Mouse (Mus musculus): ENCODE data around the gene Gap43.

DNA sequence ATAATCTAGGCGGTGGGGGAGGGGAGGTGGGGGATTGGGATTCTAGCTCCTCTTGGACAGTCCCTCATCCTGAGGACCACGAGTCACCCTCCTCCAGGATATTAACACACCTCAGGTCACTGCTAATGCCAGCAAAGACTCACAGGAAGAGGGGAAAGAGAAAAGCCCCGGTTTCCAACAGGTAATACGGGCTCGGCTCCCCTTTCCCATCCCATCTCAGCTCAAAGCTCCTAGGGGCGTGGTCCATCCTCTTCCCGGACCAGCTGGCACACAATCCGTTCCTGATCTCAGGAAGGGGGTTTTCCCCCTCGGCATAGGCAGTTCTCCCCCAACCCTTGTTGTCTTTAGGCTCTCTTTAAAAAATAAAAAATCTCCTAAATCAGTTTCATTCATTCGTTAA, 939 bp downstream of the Gap43 start:
- TF ChIP-seq POLR2A (IDR thresholded peaks at IDR 0.05; ENCODE audit: insufficient read depth, low read depth, low read length) (no peak), CTCF (IDR thresholded peaks at IDR 0.05; ENCODE audit: insufficient read depth, low read depth, low read length) (no peak)
